Mouse (Mus musculus) stomach, embryonic 16.5 days (tissue): ENCODE data around the gene Olfr1191-ps1. TPM values are rescaled to one million over a fixed set of nuclear protein-coding genes. Genes with fewer than 3 reads are reported as not detected.
"Not testable (repeated sequence)": the region's sequence is repeated elsewhere in the genome, so short reads cannot be mapped to it uniquely, and the experiment has no call there.

ENCODE experiments used
- ATAC-seq: fragments of 200-750 bp; cut with Nextera tagmentation; 2 replicates; pipeline ENCODE4 v1.8.0; 2017; ENCODE audit warnings: moderate number of reproducible peaks, moderate TSS enrichment; ENCODE audit not compliant: insufficient read depth, low FRiP score
- H3K27ac ChIP-seq: fragments of 300-500 bp; sonication (generic); 2 replicates; pipeline ENCODE4 v1.5.1; 2014; ENCODE audit warnings: low read length
- H3K27me3 ChIP-seq: fragments of 300-500 bp; sonication (generic); 2 replicates; pipeline ENCODE4 v1.6.1; 2014; ENCODE audit warnings: low read length, control low read depth, mixed read lengths; ENCODE audit not compliant: control insufficient read depth, insufficient read depth
- H3K36me3 ChIP-seq: fragments of 300-500 bp; sonication (generic); 2 replicates; pipeline ENCODE4 v1.6.1; 2014; ENCODE audit warnings: low read length; ENCODE audit not compliant: control insufficient read depth, insufficient read depth
- H3K4me1 ChIP-seq: fragments of 300-500 bp; sonication (generic); 2 replicates; pipeline ENCODE4 v1.6.1; 2014; ENCODE audit warnings: low read length, control low read depth, mixed read lengths; ENCODE audit not compliant: control insufficient read depth, insufficient read depth
- H3K4me2 ChIP-seq: fragments of 300-500 bp; sonication (generic); 2 replicates; pipeline ENCODE4 v1.6.1; 2014; ENCODE audit warnings: low read depth, low read length, mixed read lengths
- H3K4me3 ChIP-seq: fragments of 300-500 bp; sonication (generic); replicated peaks from 2 replicates; pipeline ENCODE4 v1.5.1; 2014; ENCODE audit warnings: mild to moderate bottlenecking, low read length
- H3K9ac ChIP-seq: fragments of 300-500 bp; sonication (generic); 2 replicates; pipeline ENCODE4 v1.6.1; 2014; ENCODE audit warnings: low read length
- H3K9me3 ChIP-seq: fragments of 300-500 bp; sonication (generic); replicated peaks from 2 replicates; pipeline ENCODE4 v1.6.1; 2016; ENCODE audit warnings: low read length, control low read depth; ENCODE audit not compliant: control insufficient read depth
- WGBS: fragments of 180-500 bp; shearing (Covaris S2); extraction: QIAGEN DNeasy Blood & Tissue Kit; methylation state at CpG from one replicate; pipeline ENCODE4 v1.1.7; 2014; 5-methylcytosine and 5-hydroxymethylcytosine counted together
- polyA plus RNA-seq: library from polyadenylated mRNA; unstranded; fragments of >200 nt; fragmentation: Nextera tagmentation; extraction: Ambion mirVana; gene quantifications from 2 replicates; pipeline ENCODE4 v1.2.1, GENCODE M21; 2015

Gene Olfr1191-ps1
- not detected in 2 replicates for polyA plus RNA-seq

GRCm38 (mm10) chr2:88640242-88640641 lies at the start of gene Olfr1191-ps1:
Olfr1191-ps1 (plus strand) TSS chr2:88640542.
- not testable (repeated sequence) for H3K4me2 ChIP-seq, H3K27me3 ChIP-seq, H3K27ac ChIP-seq, ATAC-seq, H3K4me3 ChIP-seq, H3K9ac ChIP-seq, H3K9me3 ChIP-seq, H3K36me3 ChIP-seq, H3K4me1 ChIP-seq
- WGBS: 81% methylated on average over 1 of the region's 1 CpGs

GRCm38 (mm10) chr2:88648209-88648608 lies 7.9 kb downstream of the Olfr1191-ps1 start, which contains the start of gene Olfr1192-ps1:
Olfr1192-ps1 (plus strand) TSS chr2:88648509.
- H3K4me3 ChIP-seq: no peak within 1 kb of the TSS
- no peak within 1 kb of the TSS for H3K4me2 ChIP-seq
- no peak within 1 kb of the TSS for H3K9ac ChIP-seq
- no peak within 1 kb of the TSS for H3K27ac ChIP-seq
- H3K4me1 ChIP-seq: no peaks in the 10 kb centered on the region
- WGBS: 27% methylated on average over 1 of the region's 1 CpGs
- no peaks in the 10 kb centered on the region for H3K9me3 ChIP-seq
- no peak for ATAC-seq
- no peaks in the 10 kb centered on the region for H3K27me3 ChIP-seq
- H3K36me3 ChIP-seq: no peaks in the 10 kb centered on the region

DNA sequence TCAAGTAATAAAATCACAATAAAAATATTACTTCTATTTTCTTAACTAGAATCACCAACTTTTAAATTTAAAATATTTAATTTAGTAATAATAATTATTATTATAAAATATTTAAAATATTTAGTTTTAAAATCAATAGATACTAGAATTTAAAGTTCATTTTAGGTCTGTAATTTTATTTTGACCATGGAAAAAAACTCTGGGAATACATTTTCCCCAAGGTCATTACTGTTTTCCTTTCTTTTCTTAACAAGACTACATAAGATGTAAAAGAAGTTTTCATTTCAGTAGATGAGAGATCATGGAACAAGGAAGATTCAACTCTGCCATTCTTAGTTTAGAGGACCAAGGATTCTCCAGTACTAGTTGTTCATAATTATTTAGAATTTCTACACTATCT lies 35.0 kb downstream of the Olfr1191-ps1 start, which contains the start of gene Olfr1193:
Olfr1193 (plus strand) TSS at position 301 of the 400 bp plus-strand sequence.
- H3K27me3 ChIP-seq, ATAC-seq, H3K9me3 ChIP-seq, H3K9ac ChIP-seq, H3K4me1 ChIP-seq, H3K27ac ChIP-seq, H3K4me3 ChIP-seq, H3K36me3 ChIP-seq, H3K4me2 ChIP-seq: not testable (repeated sequence)

DNA sequence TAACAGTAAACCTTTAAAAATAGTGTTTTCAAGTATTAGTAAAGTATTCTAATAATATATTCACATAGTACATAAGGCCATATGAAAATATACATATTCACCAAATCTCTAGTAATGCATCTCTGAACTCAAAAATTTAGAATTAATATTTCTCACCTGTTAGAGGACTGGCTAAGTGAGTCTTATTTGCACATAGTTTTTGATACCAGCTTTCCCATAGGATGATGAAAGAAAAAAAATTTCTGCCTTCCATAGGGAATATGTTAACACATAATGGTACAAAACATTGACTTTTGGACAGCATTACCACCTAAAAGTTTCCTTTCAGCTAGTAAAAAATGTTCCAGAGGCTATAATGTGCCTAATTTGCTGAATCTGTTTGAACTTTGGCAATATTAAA lies 48.7 kb downstream of the Olfr1191-ps1 start, which contains the start of gene Olfr1195:
Olfr1195 (minus strand) TSS at position 101 of the 400 bp plus-strand sequence.
- no peak within 1 kb of the TSS for H3K27ac ChIP-seq
- no peak within 1 kb of the TSS for H3K9ac ChIP-seq
- no peaks in the 10 kb centered on the region for H3K36me3 ChIP-seq
- H3K4me3 ChIP-seq: no peak within 1 kb of the TSS
- no peaks in the 10 kb centered on the region for H3K27me3 ChIP-seq
- ATAC-seq: no peak
- no peaks in the 10 kb centered on the region for H3K4me1 ChIP-seq
- H3K4me2 ChIP-seq: no peak within 1 kb of the TSS
- H3K9me3 ChIP-seq: no peaks in the 10 kb centered on the region

Other genes with a start within 250 kb of the Olfr1191-ps1 start
- gene Olfr1179, start 234.1 kb upstream of the Olfr1191-ps1 start, polyA plus RNA-seq: not detected in 2 replicates
- not detected in 2 replicates for gene Olfr1180, start 221.4 kb upstream of the Olfr1191-ps1 start, polyA plus RNA-seq
- not detected in 2 replicates for gene Olfr1181, start 214.4 kb upstream of the Olfr1191-ps1 start, polyA plus RNA-seq
- gene Gm13757, start 191.4 kb upstream of the Olfr1191-ps1 start, polyA plus RNA-seq: not detected in 2 replicates
- not detected in 2 replicates for gene Olfr1183, start 185.7 kb upstream of the Olfr1191-ps1 start, polyA plus RNA-seq
- gene Olfr1184, start 156.9 kb upstream of the Olfr1191-ps1 start, polyA plus RNA-seq: not detected in 2 replicates
- not detected in 2 replicates for gene Olfr1185-ps1, start 147.2 kb upstream of the Olfr1191-ps1 start, polyA plus RNA-seq
- gene Olfr1186, start 122.0 kb upstream of the Olfr1191-ps1 start, polyA plus RNA-seq: not detected in 2 replicates
- not detected in 2 replicates for gene Olfr1188, start 83.6 kb upstream of the Olfr1191-ps1 start, polyA plus RNA-seq
- gene Olfr1189, start 54.1 kb upstream of the Olfr1191-ps1 start, polyA plus RNA-seq: not detected in 2 replicates
- not detected in 2 replicates for gene Olfr1192-ps1, start 8.0 kb downstream of the Olfr1191-ps1 start, polyA plus RNA-seq
- gene Olfr1193, start 35.1 kb downstream of the Olfr1191-ps1 start, polyA plus RNA-seq: not detected in 2 replicates
- gene Olfr1195, start 48.6 kb downstream of the Olfr1191-ps1 start, polyA plus RNA-seq: not detected in 2 replicates
- not detected in 2 replicates for gene Olfr1196, start 64.1 kb downstream of the Olfr1191-ps1 start, polyA plus RNA-seq
- not detected in 2 replicates for gene Olfr1197, start 91.8 kb downstream of the Olfr1191-ps1 start, polyA plus RNA-seq
- not detected in 2 replicates for gene Olfr1198, start 110.8 kb downstream of the Olfr1191-ps1 start, polyA plus RNA-seq
- not detected in 2 replicates for gene Olfr1199, start 119.9 kb downstream of the Olfr1191-ps1 start, polyA plus RNA-seq
- gene Olfr1200, start 129.9 kb downstream of the Olfr1191-ps1 start, polyA plus RNA-seq: not detected in 2 replicates
- gene Olfr1201, start 152.5 kb downstream of the Olfr1191-ps1 start, polyA plus RNA-seq: not detected in 2 replicates
- gene Olfr1202, start 174.0 kb downstream of the Olfr1191-ps1 start, polyA plus RNA-seq: not detected in 2 replicates
- gene Olfr1205, start 189.2 kb downstream of the Olfr1191-ps1 start, polyA plus RNA-seq: not detected in 2 replicates
- gene Olfr1204, start 208.8 kb downstream of the Olfr1191-ps1 start, polyA plus RNA-seq: not detected in 2 replicates
- gene Olfr1206, start 222.7 kb downstream of the Olfr1191-ps1 start, polyA plus RNA-seq: not detected in 2 replicates